Mouse (Mus musculus): Measurements from ENCODE around the gene Nxph1. TPM values are rescaled to one million over a fixed set of nuclear protein-coding genes. Genes with fewer than 3 reads are reported as not detected.

Gene Nxph1
- polyA plus RNA-seq, 1 experiment from 2014 or later = 15.7 TPM

GRCm38 (mm10) chr6:8950611-8951325 is 2.5 kb downstream of the Nxph1 start:
- H3K4me3 ChIP-seq = peak overlapping the region; percentile 51
- H3K27ac ChIP-seq (replicated peaks) = peak overlapping the region; percentile 10; the same call in 1 of the 2 replicates
- ATAC-seq (ENCODE audit: low FRiP score, low read depth) = no peak
- no peaks in the 10 kb centered on the region for H3K36me3 ChIP-seq
- peak overlapping the region; percentile 93 for H3K4me2 ChIP-seq (replicated peaks)
- H3K27me3 ChIP-seq = peaks cover 81% of the 10 kb centered on the region
- H3K9ac ChIP-seq (replicated peaks) = peak overlapping the region; percentile 50
- WGBS = 2% methylated on average over 26 of the region's 26 CpGs
- no peaks in the 10 kb centered on the region for H3K9me3 ChIP-seq
- peaks cover 31% of the 10 kb centered on the region for H3K4me1 ChIP-seq

- Histone ChIP-seq H3K4me1 (peaks cover 36% of the 10 kb centered on the region), H3K27ac (replicated peaks) (peak overlapping the region; percentile 10; the same call in 1 of the 2 replicates), H3K36me3 (no peaks in the 10 kb centered on the region), H3K27me3 (peaks cover 87% of the 10 kb centered on the region), H3K4me3 (peak overlapping the region; percentile 51), H3K4me2 (replicated peaks) (peak overlapping the region; percentile 93), H3K9ac (replicated peaks) (peak overlapping the region; percentile 50; the same call in 1 of the 2 replicates), H3K9me3 (no peaks in the 10 kb centered on the region)
- ATAC-seq (ENCODE audit: low FRiP score, low read depth) = peak; percentile 35
- 1% methylated on average over 24 of the region's 24 CpGs for WGBS
Observed at GRCm38 (mm10) chr6:8951326-8951695, 3.1 kb downstream of the Nxph1 start.

GRCm38 (mm10) chr6:8951884-8952590 is 3.8 kb downstream of the Nxph1 start:
- Histone ChIP-seq H3K27me3 (peaks cover 93% of the 10 kb centered on the region), H3K9ac (replicated peaks) (no peak overlapping the region), H3K36me3 (no peaks in the 10 kb centered on the region), H3K27ac (replicated peaks) (no peak overlapping the region), H3K4me2 (replicated peaks) (peak overlapping the region; percentile 93), H3K9me3 (no peaks in the 10 kb centered on the region), H3K4me1 (peaks cover 43% of the 10 kb centered on the region), H3K4me3 (peak overlapping the region; percentile 51)
- ATAC-seq (ENCODE audit: low FRiP score, low read depth) = no peak
- WGBS = 11% methylated on average over 15 of the region's 15 CpGs

GRCm38 (mm10) chr6:8955817-8956529 is 7.7 kb downstream of the Nxph1 start:
- H3K9me3 ChIP-seq = no peaks in the 10 kb centered on the region
- H3K4me3 ChIP-seq = peak overlapping the region; percentile 31
- peak overlapping the region; percentile 57 for H3K4me2 ChIP-seq (replicated peaks)
- H3K9ac ChIP-seq (replicated peaks) = peak overlapping the region; percentile 17; the same call in 1 of the 2 replicates
- under 1% methylated on average over 35 of the region's 35 CpGs for WGBS
- H3K27me3 ChIP-seq = peaks cover 64% of the 10 kb centered on the region
- no peak for ATAC-seq (ENCODE audit: low FRiP score, low read depth)
- no peak overlapping the region for H3K27ac ChIP-seq (replicated peaks)
- peaks cover 27% of the 10 kb centered on the region for H3K4me1 ChIP-seq
- H3K36me3 ChIP-seq = no peaks in the 10 kb centered on the region

GRCm38 (mm10) chr6:8956743-8957528 is 8.7 kb downstream of the Nxph1 start:
- H3K27me3 ChIP-seq = peaks cover 55% of the 10 kb centered on the region
- peak overlapping the region; percentile 31 for H3K4me3 ChIP-seq
- H3K4me1 ChIP-seq = peaks cover 26% of the 10 kb centered on the region
- WGBS = under 1% methylated on average over 25 of the region's 25 CpGs
- no peak overlapping the region for H3K9ac ChIP-seq (replicated peaks)
- no peaks in the 10 kb centered on the region for H3K9me3 ChIP-seq
- H3K4me2 ChIP-seq (replicated peaks) = peak overlapping the region; percentile 57
- no peak overlapping the region for H3K27ac ChIP-seq (replicated peaks)
- peak; percentile 90 for ATAC-seq (ENCODE audit: low FRiP score, low read depth)
- H3K36me3 ChIP-seq = no peaks in the 10 kb centered on the region

GRCm38 (mm10) chr6:8957529-8957887 is 9.3 kb downstream of the Nxph1 start:
- Histone ChIP-seq H3K27ac (replicated peaks) (no peak overlapping the region), H3K4me2 (replicated peaks) (peak overlapping the region; percentile 57), H3K27me3 (peaks cover 50% of the 10 kb centered on the region), H3K4me1 (peaks cover 26% of the 10 kb centered on the region), H3K9ac (replicated peaks) (no peak overlapping the region), H3K4me3 (peak overlapping the region; percentile 31), H3K9me3 (no peaks in the 10 kb centered on the region), H3K36me3 (no peaks in the 10 kb centered on the region)
- peak; percentile 19; the same call in 1 of the 2 replicates for ATAC-seq (ENCODE audit: low FRiP score, low read depth)
- under 1% methylated on average over 15 of the region's 15 CpGs for WGBS

- peaks cover 42% of the 10 kb centered on the region for H3K27me3 ChIP-seq
- no peak overlapping the region for H3K27ac ChIP-seq (replicated peaks)
- 0 out of 2 replicates have a peak overlapping the region, but pooled peaks have one; percentile 4 for H3K9ac ChIP-seq (replicated peaks)
- ATAC-seq (ENCODE audit: low FRiP score, low read depth) = peak; percentile 75
- H3K4me1 ChIP-seq = peaks cover 26% of the 10 kb centered on the region
- H3K4me3 ChIP-seq = peak overlapping the region; percentile 31
- H3K9me3 ChIP-seq = no peaks in the 10 kb centered on the region
- WGBS = 1% methylated on average over 28 of the region's 28 CpGs
- H3K36me3 ChIP-seq = no peaks in the 10 kb centered on the region
- peak overlapping the region; percentile 57 for H3K4me2 ChIP-seq (replicated peaks)
Observed at GRCm38 (mm10) chr6:8958081-8958919, 10.1 kb downstream of the Nxph1 start.

- WGBS = 88% methylated on average over 4 of the region's 4 CpGs
- Histone ChIP-seq H3K27me3 (peaks cover 30% of the 10 kb centered on the region), H3K4me3 (no peak overlapping the region), H3K4me1 (peaks cover 26% of the 10 kb centered on the region), H3K9me3 (no peaks in the 10 kb centered on the region), H3K4me2 (replicated peaks) (no peak overlapping the region), H3K9ac (replicated peaks) (no peak overlapping the region), H3K36me3 (no peaks in the 10 kb centered on the region), H3K27ac (replicated peaks) (no peak overlapping the region)
- ATAC-seq (ENCODE audit: low FRiP score, low read depth) = no peak
Observed at GRCm38 (mm10) chr6:8959810-8960209, 11.6 kb downstream of the Nxph1 start.

GRCm38 (mm10) chr6:8970576-8970975 is 22.3 kb downstream of the Nxph1 start:
- 87% methylated on average over 2 of the region's 2 CpGs for WGBS
- no peaks in the 10 kb centered on the region for H3K4me1 ChIP-seq
- H3K4me3 ChIP-seq = no peak overlapping the region
- no peak for ATAC-seq (ENCODE audit: low FRiP score, low read depth)
- no peak overlapping the region for H3K27ac ChIP-seq (replicated peaks)
- H3K9me3 ChIP-seq = no peaks in the 10 kb centered on the region
- no peaks in the 10 kb centered on the region for H3K27me3 ChIP-seq
- no peaks in the 10 kb centered on the region for H3K36me3 ChIP-seq
- no peak overlapping the region for H3K4me2 ChIP-seq (replicated peaks)
- no peak overlapping the region for H3K9ac ChIP-seq (replicated peaks)

GRCm38 (mm10) chr6:8979237-8979871 is 31.1 kb downstream of the Nxph1 start:
- Histone ChIP-seq H3K36me3 (no peaks in the 10 kb centered on the region), H3K9me3 (no peaks in the 10 kb centered on the region), H3K4me3 (no peak overlapping the region), H3K4me2 (replicated peaks) (no peak overlapping the region), H3K4me1 (0 out of 2 replicates have a peak, but pooled peaks cover 3% of the 10 kb centered on the region), H3K27ac (replicated peaks) (no peak overlapping the region), H3K27me3 (no peaks in the 10 kb centered on the region), H3K9ac (replicated peaks) (no peak overlapping the region)
- WGBS = 46% methylated on average over 4 of the region's 4 CpGs
- ATAC-seq (ENCODE audit: low FRiP score, low read depth) = 0 out of 2 replicates have a peak, but pooled peaks have one; percentile 54

All from midbrain, embryonic 12.5 days (tissue).